Mouse (Mus musculus) urinary bladder, adult 18-20 months (tissue): ENCODE measurements around the gene Isg15.
A peak's percentile ranks its signal among the peaks of the same experiment; 100 is the strongest.

Experiments used
- DNase-seq, 2 experiments: peaks; one replicate each; pipeline ENCODE4 v3.0.0; 2022; ENCODE audit warnings: low spot score in 2 of 2, mixed read lengths in 2 of 2

The Isg15 gene

DNA sequence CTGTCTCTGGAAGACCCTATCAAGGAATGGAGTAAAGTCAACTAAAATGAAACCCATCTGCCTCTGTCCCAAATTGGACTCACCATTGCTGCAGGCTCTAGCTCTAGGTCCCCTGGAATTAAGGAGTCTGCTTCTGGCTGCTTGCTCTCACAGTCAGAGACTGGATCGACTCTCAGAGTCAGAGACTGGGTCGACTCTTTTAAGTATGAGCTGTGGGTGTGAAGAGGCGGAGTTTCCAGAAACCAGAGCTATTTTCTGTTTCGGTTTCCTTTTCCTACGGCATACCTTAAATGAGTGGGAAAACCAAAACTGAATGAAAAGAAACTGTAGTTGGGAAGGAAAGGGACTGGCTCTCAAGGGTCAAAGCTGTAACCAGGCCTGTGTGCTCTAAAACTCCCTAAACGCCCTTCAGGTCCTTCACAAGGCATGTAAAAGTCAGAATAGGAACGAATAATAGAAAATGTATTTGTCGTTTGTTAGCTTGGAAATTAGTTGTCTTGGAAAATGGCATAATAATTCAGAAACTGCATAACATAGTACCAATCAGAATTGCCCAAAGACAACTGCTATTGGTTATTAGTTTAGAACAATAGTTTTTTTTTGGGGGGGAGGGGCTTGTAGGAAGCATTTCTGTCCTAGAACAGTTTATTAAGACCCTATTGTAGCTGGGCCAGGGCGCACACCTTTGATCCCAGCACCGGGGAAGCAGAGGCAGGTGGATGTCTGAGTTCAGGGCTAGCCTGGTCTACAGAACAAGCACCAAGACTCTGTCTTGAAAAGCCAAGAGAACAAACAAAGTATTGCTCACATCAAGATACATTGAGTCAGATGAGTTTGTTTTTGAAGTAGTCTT lies at the start of gene Isg15:
Gene Isg15, minus strand, starts transcription at position 196 of the 853 bp plus-strand sequence.
- DNase-seq = no peak

DNA sequence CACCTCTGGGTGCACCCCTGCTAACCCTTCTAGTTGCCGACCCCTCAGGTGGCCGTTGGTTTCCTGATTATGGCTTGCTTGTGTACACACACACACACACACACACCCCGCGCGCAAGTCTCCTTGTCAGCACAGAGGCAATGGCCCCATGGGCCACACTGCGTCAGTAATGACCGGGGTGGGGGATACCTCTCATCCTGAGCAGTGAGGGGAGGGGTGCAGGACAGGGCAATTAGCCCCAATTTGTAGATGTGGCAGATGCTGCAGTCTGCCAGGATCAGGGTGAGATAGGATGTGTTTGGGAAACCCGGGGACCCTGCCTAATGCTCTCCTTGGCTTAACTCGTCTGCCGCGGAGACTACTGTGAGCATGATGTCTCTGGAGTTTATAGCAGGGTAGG lies 48.9 kb upstream of the Isg15 start:
- DNase-seq = no peak

DNA sequence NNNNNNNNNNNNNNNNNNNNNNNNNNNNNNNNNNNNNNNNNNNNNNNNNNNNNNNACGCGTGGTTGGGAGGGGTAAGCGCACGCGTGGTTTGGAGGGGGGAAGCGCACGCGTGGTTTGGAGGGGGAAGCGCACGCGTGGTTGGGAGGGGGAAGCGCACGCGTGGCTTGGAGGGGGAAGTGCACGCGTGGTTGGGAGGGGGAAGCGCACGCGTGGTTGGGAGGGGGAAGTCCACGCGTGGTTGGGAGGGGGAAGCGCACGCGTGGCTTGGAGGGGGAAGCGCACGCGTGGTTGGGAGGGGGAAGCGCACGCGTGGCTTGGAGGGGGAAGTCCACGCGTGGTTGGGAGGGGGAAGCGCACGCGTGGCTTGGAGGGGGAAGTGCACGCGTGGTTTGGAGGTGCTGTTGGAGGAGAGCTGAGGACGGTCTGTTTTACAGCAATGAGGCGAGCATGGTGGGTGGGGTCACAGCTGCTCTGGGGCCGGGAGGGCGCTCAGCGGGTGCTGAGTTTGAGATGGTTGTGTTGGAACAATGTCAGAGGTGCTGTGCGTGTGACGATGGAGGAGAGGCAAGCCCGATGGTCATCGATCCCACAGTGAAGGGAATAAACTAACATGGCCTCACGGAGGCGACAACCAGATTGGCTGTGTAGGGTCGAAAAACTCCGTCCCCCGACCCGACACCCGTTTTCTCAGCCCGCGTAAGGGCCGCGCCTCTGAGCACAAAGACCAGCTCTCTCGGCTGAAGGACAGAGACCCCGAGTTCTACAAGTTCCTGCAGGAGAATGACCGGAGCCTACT lies 36.2 kb upstream of the Isg15 start:
- DNase-seq = no peak

DNA sequence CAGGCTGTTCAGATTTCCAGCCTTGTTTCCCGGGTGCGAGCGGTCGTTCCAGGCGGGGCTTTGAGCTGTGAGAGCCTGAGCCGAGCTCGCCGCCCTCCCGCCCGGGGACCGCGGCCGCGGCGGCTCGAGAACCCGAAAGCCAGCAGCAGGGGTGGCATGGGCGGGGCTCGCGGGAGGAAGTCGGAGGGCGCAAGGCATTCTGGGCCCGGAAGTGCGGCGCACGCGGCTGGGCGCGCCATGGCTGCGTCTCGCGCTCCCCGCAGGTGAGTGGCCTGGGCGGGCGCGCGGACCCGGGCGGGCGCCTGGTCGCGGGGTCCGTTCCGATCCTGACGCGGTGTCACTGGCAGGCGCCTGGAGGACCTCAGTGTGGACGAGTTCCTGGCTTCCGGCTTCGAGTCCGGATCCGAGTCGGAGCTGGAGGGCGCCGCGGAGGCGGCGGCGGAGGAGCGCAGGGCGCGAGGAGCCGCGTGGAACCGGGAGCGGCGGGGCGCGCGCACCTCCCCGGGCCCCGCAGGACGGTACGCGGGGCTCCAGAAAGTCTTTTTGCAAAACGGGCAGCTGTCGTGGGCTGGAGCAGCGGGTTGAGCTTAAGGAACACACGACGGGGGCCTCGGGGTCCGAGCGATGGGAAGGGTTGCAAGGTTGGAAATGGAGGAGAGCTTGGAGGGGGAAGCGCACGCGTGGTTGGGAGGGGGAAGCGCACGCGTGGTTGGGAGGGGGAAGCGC lies 35.4 kb upstream of the Isg15 start, which contains the start of gene Noc2l:
Gene Noc2l, plus strand, starts transcription at position 203 of the 726 bp plus-strand sequence.
- DNase-seq = peak; percentile 79 to 83

DNA sequence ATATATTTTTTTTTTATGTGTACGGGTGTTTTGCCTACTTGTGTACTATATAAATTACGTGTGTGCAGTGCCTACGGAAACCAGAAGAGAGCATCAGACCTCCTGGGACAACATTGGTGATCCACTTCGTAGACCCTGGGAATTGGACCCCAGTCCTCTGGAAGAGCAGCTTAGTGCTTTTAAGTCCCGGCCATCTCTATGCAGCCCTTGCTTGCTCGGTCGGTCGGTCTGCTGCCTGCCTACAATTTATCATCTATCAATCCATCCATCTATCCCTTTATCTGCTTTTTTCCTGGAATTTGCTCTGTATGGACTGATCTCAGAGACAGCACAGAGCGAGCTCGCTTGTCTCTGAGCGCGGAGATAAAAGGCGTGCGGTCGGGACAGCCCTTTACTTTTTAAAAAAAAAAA lies 34.7 kb upstream of the Isg15 start:
- no peak for DNase-seq

DNA sequence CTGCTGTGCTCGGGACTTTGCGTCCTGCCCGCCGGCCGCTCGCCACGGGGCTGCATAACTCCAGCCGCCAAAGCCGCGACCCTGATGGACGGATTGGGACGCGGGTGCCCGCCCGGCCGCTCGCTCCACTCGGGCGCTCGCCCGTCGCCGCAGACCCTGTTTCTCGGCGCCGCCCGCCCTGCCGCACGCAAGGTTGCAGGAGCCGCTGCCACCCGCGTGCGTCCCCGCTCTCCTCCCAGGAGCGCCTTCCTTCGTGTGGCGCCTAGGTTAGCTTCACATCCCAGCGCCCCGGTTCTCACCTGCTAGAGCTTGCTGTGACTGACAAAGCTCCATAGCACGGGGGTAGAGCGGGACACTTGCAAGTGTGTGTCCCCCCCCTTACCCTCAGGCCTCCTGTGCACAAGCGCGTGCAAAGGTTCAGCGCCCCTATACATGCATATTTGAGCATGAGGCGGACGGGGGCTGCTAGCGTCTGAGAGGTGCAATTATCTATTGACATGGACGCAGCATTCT lies 34.1 kb upstream of the Isg15 start, which contains the start of gene Plekhn1:
Gene Plekhn1, minus strand, starts transcription at position 157 of the 513 bp plus-strand sequence.
- peak; percentile 54 to 59 for DNase-seq

DNA sequence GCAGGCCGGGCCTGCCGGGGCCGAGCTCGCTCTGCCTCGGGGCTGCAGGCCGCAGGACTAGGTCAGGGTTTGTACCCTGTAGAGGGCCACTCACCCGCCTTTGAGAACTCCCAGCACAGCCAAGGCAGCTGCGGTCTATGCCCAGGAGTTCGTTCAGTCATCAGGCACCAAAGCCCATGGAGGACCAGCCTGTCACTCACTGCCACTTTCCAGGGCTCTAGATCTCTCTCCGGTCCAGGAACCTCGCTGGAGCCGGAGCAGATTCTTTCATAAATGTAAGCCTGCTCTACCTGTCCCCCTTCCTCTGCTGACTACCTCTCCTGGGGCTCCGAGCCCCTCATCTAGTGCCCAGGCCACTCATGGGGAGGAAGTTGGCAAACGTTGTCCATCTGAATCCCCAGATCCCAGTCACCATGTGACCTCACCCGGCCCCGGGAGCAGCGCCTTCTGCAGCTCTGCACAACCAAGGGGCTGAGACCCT lies 33.4 kb upstream of the Isg15 start:
- no peak for DNase-seq

DNA sequence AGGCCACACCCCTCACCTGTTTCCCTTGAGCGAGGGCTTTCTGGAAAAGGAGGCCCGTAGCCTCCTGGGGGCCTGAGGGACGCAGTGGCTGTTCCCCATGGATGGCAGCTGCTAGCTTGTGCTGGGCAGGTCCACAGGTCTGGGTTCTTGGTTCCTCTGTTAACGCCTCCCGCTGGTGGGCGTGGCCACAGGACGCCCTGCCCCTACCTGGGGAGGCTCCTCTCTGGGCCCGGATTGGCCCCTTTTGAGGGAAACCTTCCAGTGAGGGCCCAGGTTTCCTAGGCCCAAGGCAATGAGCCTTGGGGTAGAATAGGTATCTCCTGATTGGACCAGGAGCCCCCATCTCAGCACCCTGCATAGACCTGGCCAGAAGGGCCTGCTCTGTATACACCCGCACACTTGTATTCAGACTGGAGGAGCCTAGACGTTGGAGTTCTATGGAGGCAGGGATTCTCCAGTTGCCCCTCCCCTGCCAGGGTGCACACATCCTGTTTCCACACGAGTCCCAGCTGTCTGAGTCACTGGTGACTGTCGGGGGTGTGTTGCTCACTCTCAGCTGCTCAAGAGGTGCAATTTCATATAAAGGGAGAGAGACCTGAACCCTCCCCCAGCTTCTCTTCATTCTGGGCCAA lies 27.9 kb upstream of the Isg15 start:
- peak; percentile 66 to 78 for DNase-seq

DNA sequence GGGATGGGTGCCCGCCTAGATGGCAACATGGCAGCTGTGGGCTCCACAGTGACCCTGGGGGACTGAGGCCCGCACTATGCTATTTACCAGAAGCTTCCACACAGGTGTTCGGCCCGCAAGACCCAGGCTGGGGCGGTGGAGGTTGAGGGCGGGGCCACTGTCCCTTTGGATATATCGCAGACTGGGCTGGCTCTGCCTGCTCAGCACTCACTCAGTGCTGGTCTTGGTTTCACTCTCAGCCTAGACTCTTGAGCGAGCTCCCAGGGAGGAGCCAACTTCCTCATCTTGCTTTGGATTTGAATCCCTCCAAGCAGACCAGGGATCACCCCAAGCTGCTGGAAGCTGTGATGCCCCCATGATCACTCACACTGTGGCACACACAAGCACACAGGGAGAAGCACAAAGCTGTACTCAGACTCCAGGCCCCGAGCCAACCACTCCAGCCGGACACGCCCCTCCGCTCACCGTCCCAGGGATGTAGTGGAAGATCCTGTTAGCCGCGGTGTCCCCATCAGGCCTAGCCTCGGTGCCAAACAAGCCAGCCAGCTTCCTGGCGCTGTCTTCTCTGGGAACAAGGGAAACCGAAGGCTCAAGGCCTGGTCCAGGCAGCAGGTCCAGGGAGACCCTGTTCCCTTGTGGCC lies 27.3 kb upstream of the Isg15 start:
- no peak for DNase-seq

DNA sequence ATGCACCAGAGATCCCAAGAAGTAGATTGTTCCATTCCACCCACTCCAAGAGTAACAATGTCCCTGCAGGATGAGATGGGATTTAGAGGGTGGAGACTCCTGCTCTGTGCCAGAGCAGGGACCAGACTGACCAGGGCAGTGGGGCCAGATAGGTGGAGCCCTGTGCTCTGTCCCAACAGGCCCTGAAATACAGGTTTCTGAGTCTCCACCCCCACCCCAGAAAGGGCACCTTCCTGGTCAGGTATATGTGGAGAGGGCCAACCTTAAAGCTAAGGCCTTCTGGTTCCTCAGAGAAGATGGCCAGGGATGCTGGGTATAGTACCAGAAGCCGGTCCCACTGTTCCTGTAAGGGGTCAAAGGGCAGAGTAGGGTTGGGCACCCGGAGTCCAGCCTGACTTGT lies 23.7 kb upstream of the Isg15 start:
- peak in 1 of 2 experiments; percentile 59 for DNase-seq

DNA sequence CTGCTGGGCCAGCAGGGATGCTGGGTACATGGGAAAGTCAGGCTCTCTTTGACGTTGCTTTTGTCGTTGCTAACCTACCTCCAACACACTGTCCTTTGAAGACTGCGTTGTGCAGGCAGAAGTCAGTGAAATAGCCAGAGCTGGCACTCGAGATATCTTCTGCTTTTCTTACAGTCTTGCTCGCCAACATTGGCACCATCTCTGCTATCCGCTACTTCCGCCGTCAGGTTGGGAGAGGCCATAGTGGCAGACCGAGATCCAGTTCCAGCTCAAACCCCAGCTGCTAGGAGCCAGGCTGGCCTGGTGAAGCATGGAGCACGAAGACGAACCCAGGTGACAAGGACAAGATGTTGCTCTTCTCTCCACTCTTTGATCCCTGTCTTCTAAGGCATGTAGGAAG lies 19.3 kb upstream of the Isg15 start:
- no peak for DNase-seq

DNA sequence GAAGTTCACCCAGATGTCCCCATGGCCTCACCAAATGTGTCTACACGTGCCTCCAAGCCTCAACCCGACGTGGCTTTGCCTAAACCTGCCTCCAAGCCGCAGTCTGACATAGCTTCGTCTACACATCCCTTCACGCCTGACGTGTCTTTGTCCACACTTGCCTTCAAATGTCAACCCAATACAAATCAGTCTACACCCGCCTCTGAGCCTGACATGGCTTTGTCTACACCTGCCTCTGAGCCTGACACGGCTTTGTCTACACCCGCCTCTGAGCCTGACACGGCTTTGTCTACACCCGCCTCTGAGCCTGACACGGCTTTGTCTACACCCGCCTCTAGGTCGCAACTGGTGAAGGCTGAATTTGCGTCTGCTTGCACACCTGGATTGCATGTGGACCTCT lies 17.2 kb upstream of the Isg15 start:
- peak; percentile 55 for DNase-seq

DNA sequence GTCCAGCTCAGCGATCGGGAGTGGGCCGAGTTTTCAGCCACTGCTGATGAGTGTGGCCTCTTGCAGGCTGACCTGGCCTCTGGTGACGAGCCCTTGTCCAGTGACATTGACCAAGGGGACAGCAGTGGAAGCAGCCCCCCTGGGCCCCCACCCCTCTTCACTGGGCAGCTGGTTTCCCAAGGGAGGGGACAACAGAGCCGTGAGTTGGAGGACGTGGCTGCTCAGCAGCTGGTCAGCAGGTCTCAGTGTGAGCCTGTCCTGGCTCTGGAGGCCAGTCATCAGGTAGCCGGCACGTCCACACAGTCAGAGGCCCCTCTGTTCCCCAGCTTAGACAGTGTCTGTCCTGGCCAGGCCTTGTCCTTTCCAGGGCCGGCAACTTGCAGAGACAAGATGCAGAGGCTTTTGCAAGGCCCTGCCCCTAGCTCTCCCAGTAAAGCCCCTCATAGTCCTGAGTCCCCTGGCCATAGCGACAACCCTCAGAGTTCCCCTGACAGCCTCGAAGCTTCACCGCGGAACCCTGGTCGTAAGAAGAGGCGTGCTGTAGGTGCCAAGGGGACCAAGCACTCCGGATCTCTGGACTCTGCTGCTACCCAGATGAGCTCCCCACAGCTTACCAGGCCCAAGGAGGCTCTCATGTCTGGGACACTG lies 16.5 kb upstream of the Isg15 start:
- no peak for DNase-seq

DNA sequence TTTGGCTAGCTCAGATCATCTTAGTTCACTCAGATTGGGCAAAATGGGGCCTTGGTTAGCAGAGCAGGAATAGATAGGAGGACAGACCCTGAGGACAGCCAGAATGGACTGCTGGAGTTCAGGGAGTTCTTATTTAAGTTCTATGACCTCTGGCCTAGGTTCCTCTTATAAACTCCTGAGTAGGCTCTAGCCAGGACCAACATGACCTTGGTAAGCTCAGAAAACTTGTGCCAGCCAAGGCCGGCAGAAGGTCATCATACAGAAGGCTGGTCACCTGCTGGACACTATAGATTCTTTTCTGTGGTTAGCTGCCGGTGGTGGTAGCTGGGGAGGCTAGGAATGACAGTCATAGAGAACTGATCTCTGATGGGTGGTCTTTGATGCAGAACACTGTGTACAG lies 15.6 kb upstream of the Isg15 start:
- DNase-seq = no peak

DNA sequence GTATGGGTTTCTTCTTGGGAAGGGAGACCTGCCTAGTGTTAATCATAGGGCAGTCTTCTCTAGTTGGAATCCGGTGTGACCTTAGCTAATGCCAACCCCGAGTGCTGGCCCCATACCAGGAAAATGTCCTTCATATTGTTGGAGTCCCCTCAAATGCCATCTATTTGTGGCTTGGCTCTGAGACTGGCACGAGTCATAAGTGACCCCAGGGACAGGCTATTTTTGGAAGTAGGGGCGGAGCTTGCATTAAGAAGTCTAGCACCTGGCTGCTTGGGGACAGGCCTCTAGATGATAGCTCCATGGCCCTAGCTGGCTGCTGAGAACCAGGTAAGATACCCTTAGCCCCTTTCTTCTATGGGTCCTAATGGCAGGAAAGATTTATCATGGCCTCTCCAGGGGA lies 15.0 kb upstream of the Isg15 start, which contains the start of gene Perm1:
Gene Perm1, plus strand, starts transcription at position 220 of the 400 bp plus-strand sequence.
- DNase-seq = no peak

DNA sequence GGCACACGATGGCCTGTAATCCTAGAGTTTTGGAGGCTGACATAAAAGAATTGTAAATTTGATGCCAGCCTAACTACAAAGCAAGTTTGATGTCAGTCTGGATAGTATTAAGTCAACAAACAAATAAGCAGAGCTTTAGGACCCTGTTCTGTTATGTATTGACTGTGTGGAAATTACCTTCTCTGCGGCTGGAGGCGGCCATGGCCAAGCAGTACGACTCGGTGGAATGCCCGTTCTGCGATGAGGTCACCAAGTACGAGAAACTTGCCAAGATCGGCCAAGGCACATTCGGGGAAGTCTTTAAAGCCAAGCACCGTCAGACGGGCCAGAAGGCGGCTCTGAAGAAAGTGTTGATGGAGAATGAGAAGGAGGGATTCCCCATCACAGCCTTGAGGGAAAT lies 12.5 kb upstream of the Isg15 start:
- no peak for DNase-seq

DNA sequence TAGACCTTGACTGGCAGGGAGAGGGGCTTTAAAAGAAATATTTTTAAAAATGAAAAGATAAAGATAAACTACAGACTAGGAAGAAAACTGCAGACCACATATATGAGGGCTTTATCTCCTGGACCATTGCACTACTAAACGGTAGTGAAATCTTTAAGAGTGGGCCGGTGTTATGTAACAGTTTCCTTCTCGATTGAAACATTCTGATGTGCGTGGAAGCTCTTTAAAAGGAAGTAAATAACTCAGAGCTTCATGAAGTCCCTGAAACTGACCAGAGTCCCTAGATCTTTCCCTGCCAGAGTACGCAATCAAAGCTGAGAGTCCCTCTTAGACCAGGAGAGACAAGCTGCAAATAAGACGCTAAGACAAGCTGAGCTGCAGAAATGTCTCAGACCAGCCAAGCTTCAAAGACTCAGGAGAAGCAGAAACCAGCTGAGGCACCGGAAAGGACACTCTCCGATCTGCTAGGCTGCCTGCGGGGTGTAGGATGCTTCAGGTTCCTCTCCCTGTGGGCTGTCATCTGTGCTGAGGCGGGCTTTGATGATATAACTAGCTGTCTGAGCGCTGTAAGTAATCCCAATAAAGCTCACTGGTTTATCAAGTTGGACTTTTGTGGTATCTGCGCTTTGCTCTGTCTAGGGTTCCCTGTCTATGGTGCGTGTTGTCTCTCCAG lies 9.5 kb upstream of the Isg15 start:
- no peak for DNase-seq

DNA sequence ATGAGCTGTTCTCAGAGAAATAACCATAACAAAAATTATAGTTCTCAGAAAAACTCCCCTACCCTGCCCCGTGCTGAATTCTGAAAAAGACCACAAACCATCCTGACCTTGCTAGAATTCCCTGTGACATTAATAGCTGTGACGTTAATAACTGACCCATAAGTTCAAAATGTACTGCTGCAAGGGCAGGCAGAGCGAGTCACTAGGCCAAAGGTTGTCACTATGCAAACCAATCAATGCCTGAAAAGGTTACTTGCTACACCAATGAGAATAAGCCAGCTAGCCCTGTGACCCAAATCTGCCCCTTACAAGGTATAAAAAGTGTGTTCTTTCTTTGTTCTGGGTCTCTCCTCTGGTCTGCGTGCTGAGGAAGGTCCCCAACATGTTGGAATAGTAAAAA lies 8.3 kb upstream of the Isg15 start:
- no peak for DNase-seq

DNA sequence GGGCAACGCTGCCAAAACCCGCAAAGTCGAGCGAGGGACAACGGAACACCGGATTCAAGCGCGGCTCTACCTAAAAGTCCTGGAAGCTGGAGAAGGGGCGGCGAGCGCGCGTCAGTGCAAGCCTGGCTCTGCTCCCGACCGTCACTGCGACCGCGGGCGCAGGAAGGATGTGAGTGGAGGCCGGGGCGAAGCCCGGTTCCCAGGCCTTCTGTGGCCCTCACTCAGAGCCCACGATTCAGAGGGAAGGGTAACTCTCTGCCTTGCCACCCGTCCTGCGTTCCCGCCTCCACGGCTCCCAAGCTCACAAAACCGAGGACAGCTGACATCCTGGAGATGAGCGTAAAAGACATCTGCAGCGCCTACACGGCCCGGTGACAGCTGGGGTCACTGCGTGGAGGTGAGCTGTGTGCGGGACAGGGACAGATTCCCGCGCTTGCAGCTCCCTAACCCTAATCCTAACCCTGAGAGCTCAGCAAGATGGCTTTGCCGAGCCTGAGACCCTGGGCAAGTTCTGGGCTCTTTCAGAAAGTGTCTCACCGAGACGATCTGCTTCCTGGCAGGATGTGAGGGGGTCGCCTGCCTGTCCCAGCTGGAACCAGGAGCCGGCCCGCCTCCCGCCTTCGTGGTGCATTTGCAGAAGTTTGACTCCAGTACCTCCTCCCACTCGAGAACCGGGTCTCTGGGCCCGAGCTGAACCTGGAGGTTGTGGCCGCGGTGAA lies 3.0 kb upstream of the Isg15 start:
- no peak for DNase-seq
